Mouse (Mus musculus): ENCODE data around the gene Zbtb12. TPM values are rescaled to one million over a fixed set of nuclear protein-coding genes. Genes with fewer than 3 reads are reported as not detected.
"Not testable (repeated sequence)": the region's sequence is repeated elsewhere in the genome, so short reads cannot be mapped to it uniquely, and the experiment has no call there.

Zbtb12 gene
- polyA plus RNA-seq, 1 experiment from 2014 or later = 16.3 TPM

DNA sequence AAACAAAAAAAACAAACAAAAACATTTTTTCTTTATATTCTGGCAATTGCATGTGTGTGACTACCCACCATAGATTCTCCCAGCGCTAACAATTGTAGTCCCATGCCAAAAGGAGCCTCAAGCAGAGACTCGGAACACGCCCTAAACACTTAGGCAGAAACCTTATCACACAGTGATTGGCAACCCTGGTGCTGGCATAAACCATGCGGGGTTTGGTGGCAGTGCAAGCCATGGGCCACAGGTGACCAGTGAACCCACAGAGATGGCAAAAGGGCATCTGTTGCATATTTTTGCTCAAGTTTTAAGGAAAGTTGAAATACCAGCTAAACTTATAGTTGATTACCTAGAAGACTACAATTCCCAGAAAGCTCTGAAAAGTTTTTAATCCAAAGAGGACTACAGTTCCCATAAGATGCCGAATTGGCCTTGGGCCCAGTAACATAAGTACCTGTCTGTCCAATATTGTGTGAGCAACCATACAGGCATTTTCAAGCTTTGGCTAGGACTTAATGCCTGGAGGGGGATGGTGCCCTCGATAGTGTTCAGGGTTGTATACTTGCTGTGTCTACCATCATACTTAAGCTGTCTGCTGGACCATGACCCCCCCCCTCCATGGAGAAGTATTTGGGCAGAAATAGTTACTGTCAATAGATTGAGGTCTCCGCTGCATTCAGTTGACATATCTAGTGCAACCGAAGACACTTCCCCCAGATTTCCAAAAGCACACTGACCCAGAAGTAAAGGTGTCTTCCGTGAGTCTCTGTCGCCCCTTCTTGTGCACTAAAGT is 18.3 kb downstream of the Zbtb12 start:
- H3K27ac ChIP-seq = peak overlapping the region; percentile 95
- H3K4me2 ChIP-seq (replicated peaks) = peak overlapping the region; percentile 99
- H3K9me3 ChIP-seq = no peaks in the 10 kb centered on the region
- 20% methylated on average over 10 of the region's 10 CpGs for WGBS
- no peak for ATAC-seq
- H3K36me3 ChIP-seq = peaks cover 25% of the 10 kb centered on the region
- H3K9ac ChIP-seq (replicated peaks) = peak overlapping the region; percentile 97
- H3K4me3 ChIP-seq (replicated peaks) = peak overlapping the region; percentile 96
- H3K4me1 ChIP-seq (replicated peaks) = peaks cover 55% of the 10 kb centered on the region
- no peaks in the 10 kb centered on the region for H3K27me3 ChIP-seq

DNA sequence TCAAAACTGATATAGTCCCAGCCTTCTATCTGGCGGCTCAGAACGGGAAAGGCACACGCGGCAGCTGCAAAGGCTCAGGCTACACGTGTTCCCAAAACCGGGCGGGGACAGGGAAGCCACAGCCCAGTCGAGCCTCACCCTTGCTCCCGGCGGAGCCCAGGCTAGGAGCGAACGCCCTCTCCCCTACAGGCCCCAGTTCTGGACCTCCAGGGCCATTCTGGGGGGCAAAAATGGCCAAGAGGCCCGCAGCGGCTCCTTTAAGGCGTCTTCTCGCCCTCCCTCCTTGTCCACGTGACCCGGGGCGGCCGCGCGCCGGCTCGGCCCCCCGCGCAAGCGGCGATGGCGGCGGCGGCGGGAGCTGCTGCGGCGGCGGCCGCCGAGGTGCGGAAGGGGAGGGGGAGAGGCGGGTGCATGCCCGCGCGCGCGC is 18.9 kb downstream of the Zbtb12 start, which contains the start of the genes C2 and Ehmt2:
C2 (minus strand) TSS at position 106 of the 427 bp plus-strand sequence.
Ehmt2 (plus strand) TSS at position 310 of the 427 bp plus-strand sequence.
- Histone ChIP-seq H3K9me3 (no peaks in the 10 kb centered on the region), H3K4me3 (replicated peaks) (peak within 1 kb of the TSS; percentile 96), H3K9ac (replicated peaks) (peak within 1 kb of the TSS; percentile 97), H3K27ac (peak within 1 kb of the TSS; percentile 95), H3K36me3 (peaks cover 31% of the 10 kb centered on the region), H3K4me2 (replicated peaks) (peak within 1 kb of the TSS; percentile 99), H3K27me3 (no peaks in the 10 kb centered on the region), H3K4me1 (replicated peaks) (peaks cover 55% of the 10 kb centered on the region)
- WGBS = under 1% methylated on average over 34 of the region's 44 CpGs
- ATAC-seq = peak; percentile 28

DNA sequence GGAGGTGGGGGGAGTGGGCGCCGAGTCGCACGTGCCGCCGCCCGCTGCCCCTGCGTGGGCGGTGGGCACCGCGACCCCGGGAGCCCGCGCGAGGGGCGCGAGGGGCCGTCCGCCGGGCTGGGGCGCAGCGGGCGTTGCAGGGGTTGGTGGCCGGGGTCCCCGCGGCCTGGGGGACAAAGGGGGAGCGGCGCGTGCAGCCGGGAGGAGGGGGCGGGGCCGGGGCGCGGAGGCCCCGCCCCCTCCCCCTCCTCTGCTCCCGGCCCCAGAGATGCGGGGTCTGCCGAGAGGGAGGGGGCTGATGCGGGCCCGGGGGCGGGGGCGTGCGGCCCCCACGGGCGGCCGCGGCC is 19.4 kb downstream of the Zbtb12 start:
- H3K27me3 ChIP-seq = no peaks in the 10 kb centered on the region
- peaks cover 51% of the 10 kb centered on the region for H3K4me1 ChIP-seq (replicated peaks)
- no peak for ATAC-seq

DNA sequence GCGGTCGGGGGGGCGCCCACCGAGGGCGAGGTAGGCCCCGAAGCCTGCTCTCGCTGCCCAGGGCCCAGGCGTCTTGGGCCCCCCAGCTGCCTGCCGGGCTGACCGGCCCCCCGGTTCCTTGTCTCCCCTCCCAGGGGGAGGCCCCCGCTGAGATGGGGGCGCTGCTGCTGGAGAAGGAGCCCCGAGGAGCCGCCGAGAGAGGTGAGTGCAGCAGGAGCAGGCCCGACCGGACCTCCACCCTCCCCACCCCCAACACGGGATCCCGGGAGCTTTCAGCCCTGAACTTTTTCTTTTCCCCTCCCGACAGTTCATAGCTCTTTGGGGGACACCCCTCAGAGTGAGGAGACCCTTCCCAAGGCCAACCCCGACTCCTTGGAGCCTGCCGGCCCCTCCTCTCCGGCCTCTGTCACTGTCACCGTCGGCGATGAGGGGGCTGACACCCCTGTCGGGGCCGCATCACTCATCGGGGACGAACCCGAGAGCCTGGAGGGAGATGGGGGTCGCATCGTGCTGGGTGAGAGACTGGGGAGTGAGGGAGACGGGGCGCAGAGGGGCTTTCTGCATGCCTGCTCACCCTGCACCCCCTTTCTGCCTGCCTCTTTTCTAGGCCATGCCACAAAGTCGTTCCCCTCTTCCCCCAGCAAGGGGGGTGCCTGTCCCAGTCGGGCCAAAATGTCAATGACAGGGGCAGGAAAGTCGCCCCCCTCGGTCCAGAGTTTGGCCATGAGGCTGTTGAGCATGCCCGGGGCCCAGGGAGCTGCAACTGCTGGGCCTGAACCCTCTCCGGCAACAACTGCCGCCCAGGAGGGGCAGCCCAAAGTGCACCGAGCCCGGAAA is 20.0 kb downstream of the Zbtb12 start:
- peaks cover 48% of the 10 kb centered on the region for H3K4me1 ChIP-seq (replicated peaks)

More for the DNA sequence above, 19.4 kb downstream of the Zbtb12 start:
- peak overlapping the region; percentile 97 for H3K9ac ChIP-seq (replicated peaks)
- H3K4me3 ChIP-seq (replicated peaks) = peak overlapping the region; percentile 96
- peaks cover 36% of the 10 kb centered on the region for H3K36me3 ChIP-seq
- 0% methylated on average over 3 of the region's 47 CpGs for WGBS
- peak overlapping the region; percentile 99 for H3K4me2 ChIP-seq (replicated peaks)
- H3K9me3 ChIP-seq = no peaks in the 10 kb centered on the region
- peak overlapping the region; percentile 95 for H3K27ac ChIP-seq

DNA sequence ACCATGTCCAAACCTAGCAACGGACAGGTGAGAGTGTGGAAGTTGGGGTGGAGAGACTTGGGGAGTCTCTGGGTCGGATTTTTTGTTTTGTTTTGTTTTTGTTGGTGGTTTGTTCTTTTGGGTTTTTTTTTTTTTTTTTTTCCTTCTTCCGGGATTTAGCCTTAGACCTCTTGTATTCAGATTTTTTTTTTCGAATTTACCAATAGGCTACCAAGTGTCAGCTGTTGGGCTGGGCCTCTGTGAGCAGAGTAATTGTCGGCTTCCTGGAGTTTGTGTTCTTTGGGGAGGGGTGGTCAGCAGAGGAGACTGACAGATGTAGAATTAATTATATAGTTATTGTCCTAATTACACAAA is 20.6 kb downstream of the Zbtb12 start:
- H3K9me3 ChIP-seq = no peaks in the 10 kb centered on the region
- H3K36me3 ChIP-seq = peaks cover 48% of the 10 kb centered on the region
- no peaks in the 10 kb centered on the region for H3K27me3 ChIP-seq
- peak overlapping the region; percentile 95 for H3K27ac ChIP-seq
- WGBS = 0% methylated on average over 5 of the region's 5 CpGs
- peak overlapping the region; percentile 96 for H3K4me3 ChIP-seq (replicated peaks)
- H3K9ac ChIP-seq (replicated peaks) = peak overlapping the region; percentile 97
- ATAC-seq = no peak
- peak overlapping the region; percentile 99 for H3K4me2 ChIP-seq (replicated peaks)
- H3K4me1 ChIP-seq (replicated peaks) = peaks cover 48% of the 10 kb centered on the region

More for the DNA sequence above, 20.0 kb downstream of the Zbtb12 start:
- no peaks in the 10 kb centered on the region for H3K27me3 ChIP-seq
- peak overlapping the region; percentile 97 for H3K9ac ChIP-seq (replicated peaks)
- peak overlapping the region; percentile 96 for H3K4me3 ChIP-seq (replicated peaks)
- no peaks in the 10 kb centered on the region for H3K9me3 ChIP-seq
- WGBS = under 1% methylated on average over 36 of the region's 45 CpGs
- H3K27ac ChIP-seq = peak overlapping the region; percentile 95
- H3K4me2 ChIP-seq (replicated peaks) = peak overlapping the region; percentile 99
- peak; percentile 14 for ATAC-seq
- peaks cover 42% of the 10 kb centered on the region for H3K36me3 ChIP-seq

DNA sequence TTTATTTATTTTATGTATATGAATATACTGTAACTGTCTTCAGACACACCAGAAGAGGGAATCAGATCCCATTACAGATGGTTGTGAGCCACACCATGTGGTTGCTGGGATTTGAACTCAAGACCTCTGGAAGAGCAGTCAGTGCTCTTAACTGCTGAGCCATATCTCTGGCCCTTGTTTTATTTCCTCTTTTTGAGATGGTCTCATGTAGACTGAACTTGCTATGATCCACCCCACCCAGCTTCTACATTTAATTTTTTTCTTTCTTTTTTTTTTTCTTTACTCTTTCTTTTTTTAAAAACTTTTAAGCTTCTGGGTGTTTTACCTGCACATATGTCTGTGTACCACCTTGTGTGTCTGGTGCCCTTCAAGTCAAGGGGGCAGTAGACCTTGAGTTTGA is 21.5 kb downstream of the Zbtb12 start:
- H3K9me3 ChIP-seq; ATAC-seq; H3K27me3 ChIP-seq; H3K9ac ChIP-seq (replicated peaks); H3K27ac ChIP-seq: not testable (repeated sequence)
- peaks cover 54% of the 10 kb centered on the region for H3K36me3 ChIP-seq
- peaks cover 40% of the 10 kb centered on the region for H3K4me1 ChIP-seq (replicated peaks)
- H3K4me3 ChIP-seq (replicated peaks) = peak overlapping the region; percentile 96; the same call in 1 of the 2 replicates
- H3K4me2 ChIP-seq (replicated peaks) = peak overlapping the region; percentile 99; the same call in 1 of the 2 replicates

DNA sequence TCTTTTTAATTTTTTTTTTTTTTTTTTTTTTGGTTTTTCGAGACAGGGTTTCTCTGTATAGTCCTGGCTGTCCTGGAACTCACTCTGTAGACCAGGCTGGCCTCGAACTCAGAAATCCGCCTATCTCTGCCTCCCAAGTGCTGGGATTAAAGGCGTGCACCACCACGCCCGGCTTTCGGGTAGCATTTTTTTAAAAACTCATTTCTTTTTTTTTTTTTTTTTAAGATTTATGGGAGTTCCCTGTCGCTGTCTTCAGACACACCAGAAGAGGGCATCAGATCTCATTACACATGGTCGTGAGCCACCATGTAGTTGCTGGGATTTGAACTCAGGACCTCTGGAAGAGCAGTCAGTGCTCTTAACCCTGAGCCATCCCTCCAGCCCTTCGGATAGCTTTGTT is 22.7 kb downstream of the Zbtb12 start:
- not testable (repeated sequence) for ATAC-seq; H3K9me3 ChIP-seq; H3K27me3 ChIP-seq; H3K4me3 ChIP-seq (replicated peaks); H3K4me2 ChIP-seq (replicated peaks); H3K27ac ChIP-seq; H3K9ac ChIP-seq (replicated peaks)
- WGBS = 97% methylated on average over 9 of the region's 10 CpGs
- Histone ChIP-seq H3K36me3 (peaks cover 58% of the 10 kb centered on the region), H3K4me1 (replicated peaks) (peaks cover 29% of the 10 kb centered on the region)

DNA sequence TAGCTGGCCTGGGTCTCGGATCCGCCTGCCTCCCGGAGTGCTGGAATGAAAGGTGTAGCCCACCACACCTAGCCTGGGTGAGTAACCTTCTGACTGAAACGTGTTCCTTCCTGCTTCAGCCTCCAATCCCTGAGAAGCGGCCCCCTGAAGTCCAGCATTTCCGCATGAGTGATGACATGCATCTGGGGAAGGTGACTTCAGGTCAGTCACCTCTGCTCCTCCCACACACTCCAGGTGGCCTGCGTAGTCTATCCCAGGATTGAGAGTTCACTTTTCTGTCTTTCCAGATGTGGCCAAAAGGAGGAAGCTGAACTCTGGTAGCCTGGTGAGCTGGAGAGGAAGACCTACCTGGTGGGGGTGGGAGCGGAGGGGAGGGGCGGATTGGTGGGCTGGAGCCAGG is 23.6 kb downstream of the Zbtb12 start:
- Histone ChIP-seq H3K4me3 (replicated peaks) (no peak overlapping the region), H3K9ac (replicated peaks) (no peak overlapping the region), H3K4me1 (replicated peaks) (peaks cover 19% of the 10 kb centered on the region), H3K36me3 (peaks cover 68% of the 10 kb centered on the region), H3K4me2 (replicated peaks) (no peak overlapping the region), H3K27me3 (no peaks in the 10 kb centered on the region), H3K27ac (no peak overlapping the region), H3K9me3 (no peaks in the 10 kb centered on the region)
- no peak for ATAC-seq
- 91% methylated on average over 9 of the region's 9 CpGs for WGBS

DNA sequence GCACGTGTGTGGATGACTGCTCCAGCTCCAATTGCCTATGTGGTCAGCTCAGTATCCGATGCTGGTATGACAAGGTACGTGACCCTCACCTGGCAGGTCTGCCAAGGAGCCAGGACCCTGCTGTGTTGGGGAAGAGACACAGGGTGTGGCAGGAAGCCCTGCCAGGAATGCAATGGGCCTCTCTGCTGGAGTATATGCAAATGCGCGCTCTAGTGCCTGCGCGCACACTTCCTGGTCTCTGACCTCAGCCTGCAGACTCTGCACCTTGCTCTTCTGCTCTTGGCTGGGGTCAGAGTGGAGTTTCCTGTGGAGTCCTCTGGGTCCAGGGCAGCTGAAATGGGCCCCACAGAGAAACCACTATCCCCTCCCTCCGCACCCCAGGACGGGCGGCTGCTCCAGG is 31.7 kb downstream of the Zbtb12 start:
- ATAC-seq = no peak
- WGBS = 95% methylated on average over 10 of the region's 10 CpGs
- H3K4me1 ChIP-seq (replicated peaks) = no peaks in the 10 kb centered on the region
- H3K9me3 ChIP-seq = no peaks in the 10 kb centered on the region
- H3K4me2 ChIP-seq (replicated peaks) = no peak overlapping the region
- no peak overlapping the region for H3K27ac ChIP-seq
- no peaks in the 10 kb centered on the region for H3K27me3 ChIP-seq
- H3K36me3 ChIP-seq = peaks cover 82% of the 10 kb centered on the region
- H3K9ac ChIP-seq (replicated peaks) = no peak overlapping the region
- no peak overlapping the region for H3K4me3 ChIP-seq (replicated peaks)

DNA sequence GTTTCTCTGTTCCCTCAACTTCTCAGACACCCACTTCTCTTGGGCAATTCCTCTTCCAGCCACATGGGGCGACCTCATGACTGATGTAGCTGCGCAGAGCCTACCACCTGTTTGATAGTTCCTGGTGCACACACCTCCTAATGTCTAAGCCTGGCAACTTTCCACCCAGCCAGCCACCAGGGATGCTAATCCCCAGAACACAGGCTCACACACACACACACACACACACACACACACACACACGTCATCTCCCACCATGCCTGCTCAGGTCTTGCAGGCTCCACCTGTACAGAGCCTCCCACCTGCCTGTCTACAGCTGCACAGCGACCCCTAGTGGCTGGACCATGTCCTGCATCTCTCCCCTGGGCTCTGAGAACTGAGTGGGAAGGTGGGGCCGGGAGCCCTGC is 32.7 kb downstream of the Zbtb12 start:
- WGBS = 43% methylated on average over 5 of the region's 5 CpGs
- no peaks in the 10 kb centered on the region for H3K4me1 ChIP-seq (replicated peaks)
- peaks cover 72% of the 10 kb centered on the region for H3K36me3 ChIP-seq
- H3K4me2 ChIP-seq (replicated peaks) = no peak overlapping the region
- H3K9ac ChIP-seq (replicated peaks) = no peak overlapping the region
- H3K27ac ChIP-seq = no peak overlapping the region
- no peaks in the 10 kb centered on the region for H3K27me3 ChIP-seq
- H3K9me3 ChIP-seq = no peaks in the 10 kb centered on the region
- no peak overlapping the region for H3K4me3 ChIP-seq (replicated peaks)
- ATAC-seq = peak; percentile 69

DNA sequence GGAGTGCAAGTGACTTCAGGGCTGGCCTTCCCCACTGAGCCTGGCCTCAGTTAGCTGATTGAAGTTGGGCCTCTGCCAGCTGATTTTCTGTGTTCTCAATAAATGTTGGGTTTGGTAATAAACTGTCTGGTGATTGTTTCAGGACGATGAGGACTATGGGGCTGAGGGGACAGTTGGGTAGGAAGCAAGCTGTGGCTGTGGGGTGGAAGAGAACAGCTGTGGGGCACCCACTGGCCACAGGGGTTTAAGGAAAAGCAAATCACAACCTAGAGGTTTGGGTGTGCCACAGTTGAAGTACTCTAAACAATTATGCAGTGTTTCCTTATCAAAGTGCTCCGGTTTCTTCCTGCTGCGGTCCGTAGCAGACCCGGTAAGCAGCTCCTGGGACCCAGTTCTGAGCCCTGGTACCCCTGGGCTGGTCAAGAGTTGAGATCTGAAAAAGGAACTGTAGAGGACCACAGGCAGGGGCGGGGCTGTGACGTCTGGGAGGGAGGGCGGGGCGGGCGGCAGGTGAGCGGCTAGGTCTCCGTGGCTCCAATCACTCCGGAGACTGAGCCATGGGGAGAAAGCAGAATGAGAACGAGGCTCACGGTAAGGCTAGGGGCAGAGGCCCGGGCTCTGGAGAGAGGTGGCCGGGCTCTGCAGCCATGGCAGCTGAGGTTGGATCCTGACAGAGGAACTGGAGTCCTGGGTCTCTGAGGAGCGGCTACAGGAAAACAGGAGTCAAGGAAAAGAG is 34.8 kb downstream of the Zbtb12 start, which contains the start of gene Slc44a4:
Slc44a4 (plus strand) TSS at position 537 of the 736 bp plus-strand sequence.
- H3K27me3 ChIP-seq = no peaks in the 10 kb centered on the region
- WGBS = 36% methylated on average over 18 of the region's 18 CpGs
- no peaks in the 10 kb centered on the region for H3K9me3 ChIP-seq
- H3K27ac ChIP-seq = no peak within 1 kb of the TSS; the same call in 1 of the 2 replicates
- H3K9ac ChIP-seq (replicated peaks) = peak within 1 kb of the TSS; percentile 32; the same call in 1 of the 2 replicates
- H3K4me2 ChIP-seq (replicated peaks) = no peak within 1 kb of the TSS
- H3K4me1 ChIP-seq (replicated peaks) = no peaks in the 10 kb centered on the region
- no peak for ATAC-seq
- peaks cover 51% of the 10 kb centered on the region for H3K36me3 ChIP-seq
- H3K4me3 ChIP-seq (replicated peaks) = no peak within 1 kb of the TSS

Measured in midbrain, embryonic 13.5 days (tissue).